Mouse (Mus musculus) C2C12 (cell line): ENCODE measurements around the gene Tuba1b.

Experiments used
- CEBPB ChIP-seq: IDR thresholded peaks from one replicate; pipeline ENCODE4 v1.6.1; 2011; ENCODE audit warnings: low read depth, mild to moderate bottlenecking, control low read depth, moderate library complexity
- CTCF ChIP-seq: IDR thresholded peaks from one replicate; pipeline ENCODE4 v1.5.1; 2011; ENCODE audit not compliant: control insufficient read depth, insufficient read depth, insufficient read length
- FOSL1 ChIP-seq: IDR thresholded peaks from one replicate; pipeline ENCODE4 v1.8.0; 2011; ENCODE audit warnings: mild to moderate bottlenecking, low read length; ENCODE audit not compliant: poor library complexity, insufficient read depth, severe bottlenecking
- MAX ChIP-seq: IDR thresholded peaks from one replicate; pipeline ENCODE4 v1.6.1; 2011; ENCODE audit warnings: mild to moderate bottlenecking, control low read depth
- MYOD1 ChIP-seq: IDR thresholded peaks from one replicate; pipeline ENCODE4 v1.6.1; 2011; ENCODE audit warnings: low read depth; ENCODE audit not compliant: control insufficient read depth, insufficient read length
- MYOG ChIP-seq: IDR thresholded peaks from one replicate; pipeline ENCODE4 v1.6.1; 2011; ENCODE audit not compliant: control insufficient read depth, insufficient read length; ENCODE audit errors: extremely low read depth
- USF1 ChIP-seq: IDR thresholded peaks from one replicate; pipeline ENCODE4 v1.6.1; 2011; ENCODE audit warnings: low read depth, mild to moderate bottlenecking, control low read depth, moderate library complexity

- TF ChIP-seq CTCF (no peak), FOSL1 (no peak), USF1 (no peak), MAX (no peak), CEBPB (no peak), MYOD1 (no peak), MYOG (no peak)
Observed at GRCm38 (mm10) chr15:98948857-98949606, 14.7 kb upstream of the Tuba1b start.
